Mouse (Mus musculus): Measurements from ENCODE around the gene Mtx3.

- TF ChIP-seq CTCF (IDR thresholded peaks at IDR 0.05; ENCODE audit: low read depth) (peak; percentile 76), EP300 (IDR thresholded peaks at IDR 0.05; ENCODE audit: low read depth) (no peak)
These were observed 22.1 kb downstream of the Mtx3 start for GRCm38 (mm10) chr13:92866680-92867079.
